Mouse (Mus musculus): ENCODE data around the gene Fndc7.

DNA sequence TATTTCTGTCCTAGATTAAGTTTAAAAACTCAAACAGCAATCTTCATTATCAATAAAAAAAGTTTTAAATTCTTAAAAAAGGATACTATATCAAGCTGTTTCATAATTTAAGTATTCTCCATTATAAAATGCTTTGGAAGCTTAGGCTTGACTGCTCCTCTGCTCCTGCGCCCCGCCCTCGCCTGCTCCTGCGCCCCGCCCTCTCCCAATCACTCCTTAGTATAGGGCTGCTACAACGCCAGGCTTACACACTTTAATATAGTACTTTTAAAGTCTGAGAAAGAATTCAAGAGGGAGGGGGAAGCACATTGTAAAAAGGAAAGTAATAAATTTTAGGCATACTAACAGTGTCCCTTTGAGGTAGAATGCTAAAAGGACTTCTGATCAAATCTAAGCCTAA, 13.1 kb upstream of the Fndc7 start:
- TF ChIP-seq E2F4 (IDR thresholded peaks at IDR 0.05; ENCODE audit: insufficient read depth) = no peak
- no peak for TF ChIP-seq POLR2A (IDR thresholded peaks at IDR 0.05; ENCODE audit: insufficient read length, low read depth)
- no peak for TF ChIP-seq MAX (IDR thresholded peaks at IDR 0.05; ENCODE audit: low read depth)
